Mouse (Mus musculus) midbrain, embryonic 13.5 days (tissue): ENCODE measurements around the gene Lmo1. TPM values are rescaled to one million over a fixed set of nuclear protein-coding genes. Genes with fewer than 3 reads are reported as not detected.

Experiments used
- ATAC-seq: fragments of 200-750 bp; cut with Nextera tagmentation; 2 replicates; pipeline ENCODE4 v1.8.0; 2017; ENCODE audit warnings: mild to moderate bottlenecking, moderate TSS enrichment, moderate library complexity
- H3K27ac ChIP-seq: fragments of 300-500 bp; sonication (generic); 2 replicates; pipeline ENCODE4 v1.5.1; 2015; ENCODE audit warnings: inconsistent platforms, mild to moderate bottlenecking, moderate library complexity
- H3K27me3 ChIP-seq: fragments of 300-500 bp; sonication (generic); 2 replicates; pipeline ENCODE4 v1.6.1; 2015; ENCODE audit warnings: mild to moderate bottlenecking, inconsistent platforms
- H3K36me3 ChIP-seq: fragments of 300-500 bp; sonication (generic); 2 replicates; pipeline ENCODE4 v1.6.1; 2015; ENCODE audit warnings: mild to moderate bottlenecking, inconsistent platforms
- H3K4me1 ChIP-seq: fragments of 300-500 bp; sonication (generic); replicated peaks from 2 replicates; pipeline ENCODE4 v1.6.1; 2015; ENCODE audit warnings: inconsistent platforms
- H3K4me2 ChIP-seq: fragments of 300-500 bp; sonication (generic); replicated peaks from 2 replicates; pipeline ENCODE4 v1.6.1; 2015; ENCODE audit warnings: moderate library complexity, mild to moderate bottlenecking, inconsistent platforms
- H3K4me3 ChIP-seq: fragments of 300-500 bp; sonication (generic); replicated peaks from 2 replicates; pipeline ENCODE4 v1.5.1; 2015; ENCODE audit warnings: mild to moderate bottlenecking, inconsistent platforms
- H3K9ac ChIP-seq: fragments of 300-500 bp; sonication (generic); replicated peaks from 2 replicates; pipeline ENCODE4 v1.6.1; 2015; ENCODE audit warnings: mild to moderate bottlenecking, inconsistent platforms
- H3K9me3 ChIP-seq: fragments of 300-500 bp; sonication (generic); 2 replicates; pipeline ENCODE4 v1.6.1; 2016; ENCODE audit warnings: mild to moderate bottlenecking, inconsistent platforms
- WGBS: fragments of 180-500 bp; shearing (Covaris S2); methylation state at CpG from one replicate; pipeline ENCODE4 v1.1.7; 2015; 5-methylcytosine and 5-hydroxymethylcytosine counted together
- polyA plus RNA-seq: library from polyadenylated mRNA; unstranded; fragments of >200 nt; fragmentation: Nextera tagmentation; extraction: Ambion mirVana; gene quantifications from 2 replicates; pipeline ENCODE4 v1.2.1, GENCODE M21; 2015

Lmo1 gene
- 95.3 and 121 TPM in 2 replicates for polyA plus RNA-seq

GRCm38 (mm10) chr7:109174949-109175669 lies at the start of gene Lmo1:
TSS of gene Lmo1 (minus strand) at chr7:109175207.
- peak within 1 kb of the TSS; percentile 96 for H3K9ac ChIP-seq
- H3K4me3 ChIP-seq = peak within 1 kb of the TSS; percentile 80
- H3K36me3 ChIP-seq = no peaks in the 10 kb centered on the region
- peak; percentile 80 for ATAC-seq
- peak within 1 kb of the TSS; percentile 98 for H3K4me2 ChIP-seq
- H3K27me3 ChIP-seq = peaks cover 19% of the 10 kb centered on the region; the same call in 1 of the 2 replicates
- WGBS = under 1% methylated on average over 47 of the region's 67 CpGs
- H3K4me1 ChIP-seq = peaks cover 63% of the 10 kb centered on the region
- H3K27ac ChIP-seq = peak within 1 kb of the TSS; percentile 93
- no peaks in the 10 kb centered on the region for H3K9me3 ChIP-seq

- Histone ChIP-seq H3K27me3 (no peaks in the 10 kb centered on the region; the same call in 1 of the 2 replicates), H3K4me1 (peaks cover 30% of the 10 kb centered on the region), H3K27ac (peak overlapping the region; percentile 57; the same call in 1 of the 2 replicates), H3K4me2 (no peak overlapping the region), H3K9me3 (no peaks in the 10 kb centered on the region), H3K9ac (no peak overlapping the region), H3K36me3 (no peaks in the 10 kb centered on the region), H3K4me3 (no peak overlapping the region)
- no peak for ATAC-seq
- 85% methylated on average over 13 of the region's 15 CpGs for WGBS
Observed at GRCm38 (mm10) chr7:109221716-109222110, 46.7 kb upstream of the Lmo1 start.

GRCm38 (mm10) chr7:109220766-109221715 lies 46.0 kb upstream of the Lmo1 start:
- Histone ChIP-seq H3K36me3 (no peaks in the 10 kb centered on the region), H3K4me2 (no peak overlapping the region), H3K27me3 (no peaks in the 10 kb centered on the region; the same call in 1 of the 2 replicates), H3K4me1 (peaks cover 30% of the 10 kb centered on the region), H3K9ac (no peak overlapping the region), H3K4me3 (no peak overlapping the region), H3K9me3 (no peaks in the 10 kb centered on the region), H3K27ac (peak overlapping the region; percentile 57)
- peak; percentile 35; the same call in 1 of the 2 replicates for ATAC-seq
- 77% methylated on average over 20 of the region's 20 CpGs for WGBS

- Histone ChIP-seq H3K4me2 (no peak overlapping the region), H3K27ac (no peak overlapping the region; the same call in 1 of the 2 replicates)
- no peak for ATAC-seq
Observed at GRCm38 (mm10) chr7:109220026-109220425, 45.0 kb upstream of the Lmo1 start.

GRCm38 (mm10) chr7:109218977-109219271 lies 43.9 kb upstream of the Lmo1 start:
- Histone ChIP-seq H3K9me3 (no peaks in the 10 kb centered on the region), H3K27ac (no peak overlapping the region), H3K4me3 (no peak overlapping the region), H3K4me1 (peaks cover 30% of the 10 kb centered on the region), H3K4me2 (no peak overlapping the region), H3K27me3 (no peaks in the 10 kb centered on the region; the same call in 1 of the 2 replicates), H3K36me3 (no peaks in the 10 kb centered on the region), H3K9ac (no peak overlapping the region)
- ATAC-seq = peak; percentile 26; the same call in 1 of the 2 replicates
- 8% methylated on average over 5 of the region's 5 CpGs for WGBS

More at GRCm38 (mm10) chr7:109220026-109220425, 45.0 kb upstream of the Lmo1 start:
- 75% methylated on average over 4 of the region's 4 CpGs for WGBS
- no peaks in the 10 kb centered on the region; the same call in 1 of the 2 replicates for H3K27me3 ChIP-seq
- H3K36me3 ChIP-seq = no peaks in the 10 kb centered on the region
- no peaks in the 10 kb centered on the region for H3K9me3 ChIP-seq
- H3K4me3 ChIP-seq = no peak overlapping the region
- peaks cover 30% of the 10 kb centered on the region for H3K4me1 ChIP-seq
- H3K9ac ChIP-seq = no peak overlapping the region

- ATAC-seq = peak; percentile 67
- Histone ChIP-seq H3K9me3 (no peaks in the 10 kb centered on the region), H3K4me2 (no peak overlapping the region), H3K9ac (no peak overlapping the region), H3K36me3 (no peaks in the 10 kb centered on the region), H3K27me3 (no peaks in the 10 kb centered on the region; the same call in 1 of the 2 replicates), H3K27ac (no peak overlapping the region), H3K4me3 (no peak overlapping the region), H3K4me1 (peaks cover 30% of the 10 kb centered on the region)
- WGBS = 69% methylated on average over 2 of the region's 2 CpGs
Observed at GRCm38 (mm10) chr7:109218130-109218976, 43.3 kb upstream of the Lmo1 start.

GRCm38 (mm10) chr7:109209804-109210203 lies 34.8 kb upstream of the Lmo1 start:
- WGBS = 86% methylated on average over 2 of the region's 2 CpGs
- ATAC-seq = no peak

GRCm38 (mm10) chr7:109207811-109208210 lies 32.8 kb upstream of the Lmo1 start:
- Histone ChIP-seq H3K4me1 (peaks cover 11% of the 10 kb centered on the region; the same call in 1 of the 2 replicates), H3K27me3 (no peaks in the 10 kb centered on the region), H3K4me3 (no peak overlapping the region), H3K36me3 (no peaks in the 10 kb centered on the region), H3K4me2 (no peak overlapping the region), H3K9me3 (no peaks in the 10 kb centered on the region), H3K9ac (no peak overlapping the region), H3K27ac (no peak overlapping the region)
- whole genome bisulfite sequencing = 60% methylated on average over 4 of the region's 4 CpGs
- no peak for ATAC-seq

More at GRCm38 (mm10) chr7:109209804-109210203, 34.8 kb upstream of the Lmo1 start:
- Histone ChIP-seq H3K27me3 (no peaks in the 10 kb centered on the region), H3K27ac (no peak overlapping the region), H3K4me2 (no peak overlapping the region), H3K9ac (no peak overlapping the region), H3K4me1 (0 out of 2 replicates have a peak, but pooled peaks cover 2% of the 10 kb centered on the region), H3K9me3 (no peaks in the 10 kb centered on the region), H3K4me3 (no peak overlapping the region), H3K36me3 (no peaks in the 10 kb centered on the region)

- Histone ChIP-seq H3K4me1 (peaks cover 11% of the 10 kb centered on the region; the same call in 1 of the 2 replicates), H3K4me2 (no peak overlapping the region), H3K4me3 (no peak overlapping the region), H3K9ac (no peak overlapping the region), H3K9me3 (no peaks in the 10 kb centered on the region), H3K36me3 (no peaks in the 10 kb centered on the region), H3K27me3 (no peaks in the 10 kb centered on the region), H3K27ac (no peak overlapping the region)
- WGBS = 65% methylated on average over 2 of the region's 2 CpGs
- no peak for ATAC-seq
Observed at GRCm38 (mm10) chr7:109206358-109206757, 31.4 kb upstream of the Lmo1 start.

- peaks cover 16% of the 10 kb centered on the region for H3K4me1 ChIP-seq
- 56% methylated on average over 3 of the region's 3 CpGs for WGBS
- 0 out of 2 replicates have a peak, but pooled peaks cover 3% of the 10 kb centered on the region for H3K27me3 ChIP-seq
- ATAC-seq = no peak
- 0 out of 2 replicates have a peak overlapping the region, but pooled peaks have one; percentile 39 for H3K27ac ChIP-seq
- H3K4me2 ChIP-seq = no peak overlapping the region
- H3K9me3 ChIP-seq = no peaks in the 10 kb centered on the region
- no peak overlapping the region for H3K9ac ChIP-seq
- H3K4me3 ChIP-seq = no peak overlapping the region
- no peaks in the 10 kb centered on the region for H3K36me3 ChIP-seq
Observed at GRCm38 (mm10) chr7:109203140-109203539, 28.1 kb upstream of the Lmo1 start.

GRCm38 (mm10) chr7:109200559-109200958 lies 25.6 kb upstream of the Lmo1 start:
- Histone ChIP-seq H3K27ac (no peak overlapping the region), H3K36me3 (no peaks in the 10 kb centered on the region), H3K4me1 (peaks cover 38% of the 10 kb centered on the region), H3K9ac (no peak overlapping the region), H3K9me3 (no peaks in the 10 kb centered on the region), H3K4me2 (no peak overlapping the region), H3K27me3 (0 out of 2 replicates have a peak, but pooled peaks cover 3% of the 10 kb centered on the region), H3K4me3 (no peak overlapping the region)
- ATAC-seq = no peak
- 77% methylated on average over 3 of the region's 3 CpGs for WGBS
